In genomic region chr17:57758033-57758432, GRCm38 (mm10) we compare ENCODE assay signal across 39 mouse cellular contexts. TPM values are rescaled to one million over a fixed set of nuclear protein-coding genes. Genes with fewer than 3 reads are reported as not detected.
"Had no signal": no experiment of that assay in that cellular context is flagged by ENCODE, and none has a peak within 500 bp of the region (broad histone marks: within the 10 kb centered on the region; RNA-seq: fewer than 3 reads in every experiment).

No protein-coding gene starts in this region.

- H3K9ac ChIP-seq: embryonic facial prominence, embryonic 12.5 days; embryonic facial prominence, embryonic 13.5 days; embryonic facial prominence, embryonic 15.5 days; forebrain, embryonic 12.5 days; forebrain, embryonic 13.5 days; forebrain, embryonic 15.5 days; forebrain, postnatal 0 days had no signal

- H3K27ac ChIP-seq: embryonic facial prominence, embryonic 10.5 days; embryonic facial prominence, embryonic 12.5 days; embryonic facial prominence, embryonic 13.5 days; embryonic facial prominence, embryonic 15.5 days; forebrain, embryonic 10.5 days; forebrain, embryonic 12.5 days; forebrain, embryonic 13.5 days; forebrain, embryonic 15.5 days; gastrocnemius, adult 2 months; heart, adult 2 months had no signal

- H3K36me3 ChIP-seq: embryonic facial prominence, embryonic 10.5 days; embryonic facial prominence, embryonic 12.5 days; embryonic facial prominence, embryonic 13.5 days; embryonic facial prominence, embryonic 15.5 days; forebrain, embryonic 10.5 days; forebrain, embryonic 12.5 days; forebrain, embryonic 15.5 days had no signal

- ATAC-seq: forebrain, embryonic 13.5 days; forebrain, embryonic 14.5 days; forebrain, embryonic 15.5 days; forebrain, embryonic 16.5 days; forebrain, postnatal 0 days had no signal

- H3K27me3 ChIP-seq: embryonic facial prominence, embryonic 12.5 days; embryonic facial prominence, embryonic 13.5 days; embryonic facial prominence, embryonic 15.5 days; forebrain, embryonic 12.5 days; forebrain, embryonic 13.5 days; forebrain, embryonic 15.5 days had no signal

- H3K4me1 ChIP-seq: embryonic facial prominence, embryonic 10.5 days; embryonic facial prominence, embryonic 12.5 days; embryonic facial prominence, embryonic 13.5 days; embryonic facial prominence, embryonic 15.5 days; forebrain, embryonic 10.5 days; forebrain, embryonic 12.5 days; forebrain, embryonic 13.5 days; forebrain, embryonic 15.5 days had no signal

- H3K9me3 ChIP-seq: embryonic facial prominence, embryonic 10.5 days; embryonic facial prominence, embryonic 12.5 days; embryonic facial prominence, embryonic 13.5 days; embryonic facial prominence, embryonic 15.5 days; forebrain, embryonic 10.5 days; forebrain, embryonic 12.5 days; forebrain, embryonic 13.5 days; forebrain, embryonic 15.5 days had no signal

- H3K4me3 ChIP-seq: embryonic facial prominence, embryonic 10.5 days; embryonic facial prominence, embryonic 12.5 days; embryonic facial prominence, embryonic 13.5 days; embryonic facial prominence, embryonic 15.5 days; erythroblast, embryonic 14.5 days; forebrain, embryonic 10.5 days; forebrain, embryonic 12.5 days; forebrain, embryonic 13.5 days; forebrain, embryonic 15.5 days; gastrocnemius, adult 2 months; heart, adult 2 months had no signal

- DNase-seq: cerebellum, adult 9-10 months; cerebellum, adult 9-11 months; cerebellum, postnatal 10 days; cerebellum, postnatal 14 days; cerebellum, postnatal 25 days; cerebellum, postnatal 36 days; embryo, embryonic 11 days; forebrain, postnatal 0 days; gastrocnemius, adult 2 months; gastrocnemius, postnatal 10 days; gastrocnemius, postnatal 14 days; gastrocnemius, postnatal 25 days; gastrocnemius, postnatal 36 days; heart, adult 11 months; heart, adult 18-20 months; heart, adult 2 months had no signal

RNA-seq across cellular contexts. Expression of gene Cntnap5c, which starts 11.3 kb away (rescaled TPM):
- total RNA-seq: common myeloid progenitor, adult 5-6 weeks; gastrocnemius, adult 18-20 months; gastrocnemius, adult 2 months; gastrocnemius, adult 8-10 months; gastrocnemius, postnatal 10 days; gastrocnemius, postnatal 14 days; gastrocnemius, postnatal 25 days; gastrocnemius, postnatal 36 days; gastrocnemius, postnatal 4 days; granulocyte monocyte progenitor cell, adult 5-6 weeks; heart, adult 18-20 months; heart, adult 2 months; heart, adult 8-10 months had no signal
- polyA plus RNA-seq: embryonic facial prominence, embryonic 10.5 days; embryonic facial prominence, embryonic 11.5 days; embryonic facial prominence, embryonic 12.5 days; embryonic facial prominence, embryonic 13.5 days; embryonic facial prominence, embryonic 15.5 days; erythroblast, embryonic 14.5 days; gonadal fat pad, adult 2 months; heart, adult 2 months had no signal

RNA-seq across cellular contexts. Expression of gene Gm21834, which starts 16.0 kb away (rescaled TPM):
- total RNA-seq: common myeloid progenitor, adult 5-6 weeks; forebrain, postnatal 0 days; gastrocnemius, adult 18-20 months; gastrocnemius, adult 2 months; gastrocnemius, adult 8-10 months; gastrocnemius, postnatal 10 days; gastrocnemius, postnatal 14 days; gastrocnemius, postnatal 25 days; gastrocnemius, postnatal 36 days; gastrocnemius, postnatal 4 days; granulocyte monocyte progenitor cell, adult 5-6 weeks; heart, adult 18-20 months; heart, adult 2 months; heart, adult 8-10 months had no signal
- polyA plus RNA-seq: cortical plate, adult 2 months; embryonic facial prominence, embryonic 10.5 days; embryonic facial prominence, embryonic 11.5 days; embryonic facial prominence, embryonic 12.5 days; embryonic facial prominence, embryonic 13.5 days; embryonic facial prominence, embryonic 14.5 days; embryonic facial prominence, embryonic 15.5 days; erythroblast, embryonic 14.5 days; forebrain, embryonic 10.5 days; forebrain, embryonic 11.5 days; forebrain, embryonic 12.5 days; forebrain, embryonic 13.5 days; forebrain, embryonic 14.5 days; forebrain, embryonic 15.5 days; forebrain, embryonic 16.5 days; forebrain, postnatal 0 days; frontal cortex, adult 2 months; gonadal fat pad, adult 2 months; heart, adult 2 months had no signal
